Mouse (Mus musculus): ENCODE data around the gene Myo1g. TPM values are rescaled to one million over a fixed set of nuclear protein-coding genes. Genes with fewer than 3 reads are reported as not detected.

The Myo1g gene
- total RNA-seq, 2 experiments from 2014 or later = 3.0 to 3.4 TPM

DNA sequence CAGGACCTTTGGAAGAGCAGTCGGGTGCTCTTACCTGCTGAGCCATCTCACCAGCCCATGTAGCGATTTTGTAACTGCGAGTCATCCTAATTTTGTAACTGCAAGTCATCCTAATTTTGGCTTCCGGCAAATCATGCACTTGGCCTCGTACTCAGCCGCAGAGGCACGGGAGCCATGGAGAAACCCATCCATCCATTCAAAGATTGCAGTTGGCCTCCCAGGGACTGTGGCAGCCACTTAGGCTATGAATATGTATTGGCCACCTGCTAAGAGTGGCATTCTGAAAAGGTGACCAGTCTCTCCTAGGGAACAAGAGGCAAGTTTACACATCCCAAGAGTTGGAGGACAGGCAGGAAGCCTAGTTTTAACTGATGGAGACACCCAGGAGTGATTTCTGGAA is 31.5 kb downstream of the Myo1g start:
- DNase-seq (ENCODE audit: low spot score in 2 of 2) = no peak

DNA sequence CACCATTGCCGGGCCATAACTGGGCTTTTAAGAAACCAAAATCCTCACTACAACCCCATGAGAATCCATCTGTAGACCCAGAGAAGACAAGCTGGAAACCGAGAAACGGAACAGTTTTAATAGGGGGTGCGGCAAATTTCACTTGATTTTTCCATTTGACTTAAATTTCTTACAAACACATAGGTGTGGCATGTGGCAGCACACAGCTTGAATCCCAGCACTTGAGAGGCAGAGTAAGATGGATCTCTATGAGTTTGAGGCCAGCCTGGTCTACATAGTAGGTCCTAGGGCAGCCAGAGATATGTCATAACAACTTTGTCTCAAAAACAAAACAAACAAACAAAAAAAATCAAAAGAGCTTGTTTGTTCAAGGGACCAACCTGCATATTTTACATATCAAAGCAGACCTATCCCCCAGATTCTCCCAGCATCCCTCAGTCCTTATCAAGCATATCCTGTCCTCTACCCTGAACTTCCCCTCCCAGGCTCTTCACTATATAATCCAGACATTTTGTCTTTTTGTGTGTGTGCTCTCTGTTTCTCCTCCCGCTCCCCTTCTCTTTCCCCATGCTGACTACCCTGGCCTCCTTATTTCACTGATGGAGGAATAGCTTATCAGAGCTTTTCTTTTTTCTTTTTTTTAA is 32.6 kb downstream of the Myo1g start:
- no peak for DNase-seq (ENCODE audit: low spot score in 2 of 2)

DNA sequence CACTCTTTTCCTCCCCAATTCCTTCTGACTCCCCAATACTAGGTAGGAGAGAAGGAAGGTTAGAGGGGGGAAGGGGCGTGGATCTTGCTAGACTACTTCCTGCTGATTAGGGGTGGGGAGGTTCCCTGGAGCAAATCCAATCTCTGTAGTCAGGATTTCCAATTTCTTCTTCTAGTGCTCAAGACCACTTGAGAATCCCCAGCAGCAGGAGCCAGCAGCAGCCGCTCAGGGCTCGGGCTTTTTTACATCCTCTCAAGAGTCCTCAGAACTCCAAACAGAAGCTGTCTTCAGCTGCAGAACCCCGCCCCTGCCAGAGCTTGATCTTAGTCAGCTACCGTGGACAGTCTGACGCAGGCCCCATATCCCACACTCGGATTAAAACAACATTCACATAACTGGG is 33.3 kb downstream of the Myo1g start:
- no peak for DNase-seq (ENCODE audit: low spot score in 2 of 2)

DNA sequence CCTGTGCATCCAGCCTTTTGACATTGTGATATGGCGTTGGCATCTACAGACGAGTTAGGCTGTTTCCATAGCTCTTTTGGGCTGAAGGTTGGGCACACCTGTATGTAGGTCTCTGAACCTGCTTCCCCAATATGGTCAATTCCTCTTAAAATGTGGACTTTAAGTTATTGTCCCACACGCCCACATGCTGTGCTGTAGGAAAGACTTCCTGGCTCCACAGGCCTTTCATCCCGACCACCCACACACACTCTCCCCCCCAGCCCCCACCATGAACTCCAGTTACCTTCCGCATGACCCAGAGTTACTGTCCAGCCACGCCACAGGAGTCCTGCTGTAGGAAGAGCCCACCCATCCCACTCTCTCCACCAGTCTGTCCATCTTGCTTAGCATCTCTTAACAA is 33.8 kb downstream of the Myo1g start:
- DNase-seq (ENCODE audit: low spot score in 2 of 2) = no peak

DNA sequence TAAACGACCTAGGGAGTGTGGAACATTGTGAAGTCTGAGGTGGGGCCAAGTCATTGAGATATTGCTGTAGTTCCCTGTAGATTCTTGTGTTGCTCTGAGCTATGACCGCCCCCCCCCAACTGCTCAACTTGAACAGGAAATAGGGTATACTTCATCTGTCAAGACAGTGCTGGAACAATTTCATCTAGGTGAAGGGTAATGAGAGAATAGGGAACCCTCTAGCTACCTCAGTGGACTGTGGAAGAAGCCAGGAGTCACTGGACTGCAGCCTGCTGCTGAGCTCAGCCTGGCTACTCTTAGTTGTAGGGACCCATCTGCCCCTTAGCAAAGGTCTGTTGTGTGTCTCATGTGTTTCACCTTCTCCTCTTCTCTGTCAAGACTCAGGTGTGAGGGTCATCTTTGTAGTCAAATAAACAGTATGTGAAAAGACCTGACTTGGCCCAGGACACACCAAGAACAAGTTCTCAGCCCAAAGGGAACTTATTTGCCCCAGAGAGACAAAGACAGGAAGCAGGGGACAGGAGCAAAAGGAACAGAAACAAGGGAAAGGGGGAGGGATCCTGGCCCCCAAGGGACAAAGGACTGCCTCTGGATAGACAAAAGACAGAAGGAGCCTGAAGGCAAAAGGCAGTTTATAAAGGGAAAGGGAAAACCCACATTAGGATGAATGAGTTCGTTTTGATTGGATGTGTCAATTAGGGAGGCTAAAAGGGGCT is 36.4 kb downstream of the Myo1g start:
- no peak for DNase-seq (ENCODE audit: low spot score in 2 of 2)

DNA sequence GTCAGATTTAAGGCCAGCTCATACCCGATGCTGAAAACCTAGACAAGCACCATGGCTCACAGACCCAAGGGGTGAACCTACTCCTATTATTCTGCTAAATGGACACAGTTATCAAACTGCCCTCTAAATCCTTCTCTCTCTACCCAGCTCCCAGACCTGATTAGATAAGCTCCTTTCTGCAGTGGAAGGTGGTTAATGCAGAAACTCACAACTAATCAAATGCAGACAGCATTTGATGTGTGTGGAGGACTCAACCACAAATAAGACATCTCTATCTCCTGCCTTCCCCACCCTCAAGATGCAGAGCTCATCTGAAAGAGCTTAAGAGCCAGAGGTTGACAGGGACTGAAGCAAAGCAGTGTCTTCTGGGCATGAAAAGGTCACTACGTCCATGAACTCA is 37.7 kb downstream of the Myo1g start:
- DNase-seq (ENCODE audit: low spot score in 2 of 2) = no peak

DNA sequence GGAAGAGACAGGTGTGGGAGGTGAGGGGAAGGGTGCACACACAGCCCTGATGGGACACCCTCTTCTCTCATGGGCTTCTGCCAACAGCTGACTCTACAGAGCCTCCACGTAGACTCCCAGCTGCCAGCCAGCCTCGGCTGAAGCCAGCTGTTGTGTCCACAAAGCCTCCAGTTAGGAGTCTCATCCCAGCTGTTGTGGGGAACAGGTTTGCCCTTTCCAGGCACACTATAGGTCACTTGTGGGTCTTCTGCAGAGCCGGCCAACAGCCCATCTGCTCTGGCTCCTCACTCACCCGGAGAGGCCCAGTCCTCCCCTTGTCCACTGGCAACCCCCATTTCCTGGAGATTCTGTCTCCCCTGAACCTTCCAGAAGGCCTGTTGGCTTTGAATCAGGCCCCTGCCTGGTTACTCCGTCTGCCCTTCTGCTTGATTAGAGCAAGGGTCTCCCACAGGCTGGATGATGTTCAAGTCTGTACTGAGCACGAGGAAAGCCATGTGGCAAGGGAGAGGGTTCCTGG is 39.0 kb downstream of the Myo1g start:
- peak in 1 of 2 experiments; percentile 57 for DNase-seq (ENCODE audit: low spot score in 2 of 2)

DNA sequence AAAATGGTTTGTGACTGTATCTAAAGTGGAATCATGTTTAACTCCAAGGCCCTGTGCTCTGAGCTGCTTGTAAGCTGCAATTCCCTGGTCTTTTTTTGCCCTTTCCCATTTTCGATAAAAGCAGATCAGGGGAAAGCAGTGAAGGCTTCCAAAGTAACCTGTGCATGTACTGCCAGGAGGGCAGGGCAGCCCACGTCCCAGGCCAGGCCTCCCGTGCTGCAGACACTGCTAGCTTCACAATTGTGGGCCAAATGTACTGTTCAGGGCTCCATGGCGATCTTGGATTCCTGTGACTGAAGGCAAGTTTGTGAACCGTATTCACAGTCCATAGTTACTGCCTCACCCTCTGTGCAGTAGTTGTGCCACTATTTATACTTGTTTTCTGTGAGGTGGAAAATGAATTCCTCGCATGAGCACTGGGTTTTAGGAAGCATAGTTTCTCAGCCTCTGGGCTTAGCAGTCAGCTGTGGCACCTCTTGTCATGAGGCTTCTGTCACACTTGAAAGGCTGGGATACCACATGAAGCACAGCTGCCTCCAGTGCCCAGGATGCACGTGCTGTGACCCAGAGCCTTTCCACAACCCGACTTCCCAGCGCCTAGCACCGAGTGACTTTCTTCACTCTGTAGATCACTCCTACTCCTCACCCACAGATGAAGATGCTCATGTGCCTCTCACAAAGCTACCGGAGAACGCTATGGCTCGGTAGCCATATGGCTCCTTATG is 39.9 kb downstream of the Myo1g start:
- DNase-seq (ENCODE audit: low spot score in 2 of 2) = peak in 1 of 2 experiments; percentile 17

DNA sequence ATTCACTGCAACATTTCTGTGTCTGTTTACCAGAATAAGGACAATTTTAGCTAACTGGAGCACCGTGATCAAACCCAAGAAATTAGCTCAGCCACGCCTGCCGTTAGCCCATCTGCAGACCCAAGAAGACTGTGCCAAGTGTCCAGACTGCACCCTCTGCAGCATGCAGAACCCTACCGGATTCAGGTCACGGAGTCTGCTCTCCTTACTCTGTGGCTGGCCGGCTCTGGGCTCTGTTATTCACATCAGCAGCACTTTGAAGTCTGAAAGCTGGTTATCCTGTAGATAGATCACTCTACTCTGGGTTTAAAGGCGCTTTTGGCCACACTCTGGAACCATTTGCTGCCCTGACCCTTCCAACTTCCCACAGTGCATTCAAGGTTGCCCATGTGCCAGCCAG is 40.6 kb downstream of the Myo1g start:
- DNase-seq (ENCODE audit: low spot score in 2 of 2) = no peak

DNA sequence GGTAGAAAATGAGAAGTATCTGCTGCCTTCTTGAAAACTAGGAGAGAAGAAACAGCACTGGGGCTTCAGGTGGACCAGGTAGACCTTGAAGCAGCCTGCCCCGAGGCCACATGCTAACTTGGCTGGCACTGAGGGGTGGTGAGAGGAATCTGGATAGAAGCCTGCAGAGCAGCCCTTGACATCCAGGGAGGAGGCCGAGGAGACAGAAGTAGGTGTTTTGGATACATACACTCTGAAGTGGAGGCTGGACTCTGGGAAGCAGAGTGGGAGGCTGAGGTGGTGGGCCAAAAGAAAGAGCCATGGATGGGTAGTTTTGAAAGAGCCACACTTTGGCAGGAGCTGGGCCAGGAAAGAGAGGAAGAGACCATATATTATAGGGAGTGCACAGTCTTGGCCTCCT is 41.5 kb downstream of the Myo1g start:
- DNase-seq (ENCODE audit: low spot score in 2 of 2) = no peak

DNA sequence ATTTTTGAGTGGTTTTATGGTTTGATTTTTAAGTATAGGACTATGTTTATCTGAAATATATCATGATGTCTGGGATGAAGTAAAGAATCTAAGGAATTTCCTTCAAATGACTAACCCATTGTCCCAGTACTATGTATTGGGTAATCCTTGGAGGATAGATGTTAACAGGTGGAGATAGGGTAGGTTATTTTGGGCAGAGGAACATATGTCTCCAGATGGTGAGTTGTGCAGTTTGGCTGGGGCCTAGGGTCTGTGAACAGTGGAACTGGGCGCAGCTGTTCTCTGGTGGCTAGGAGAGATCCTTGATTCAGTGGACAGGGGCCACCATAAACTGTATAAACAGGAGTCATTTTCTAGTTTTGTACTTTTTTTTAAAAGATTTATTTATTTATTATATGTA is 43.4 kb downstream of the Myo1g start:
- DNase-seq (ENCODE audit: low spot score in 2 of 2) = no peak

DNA sequence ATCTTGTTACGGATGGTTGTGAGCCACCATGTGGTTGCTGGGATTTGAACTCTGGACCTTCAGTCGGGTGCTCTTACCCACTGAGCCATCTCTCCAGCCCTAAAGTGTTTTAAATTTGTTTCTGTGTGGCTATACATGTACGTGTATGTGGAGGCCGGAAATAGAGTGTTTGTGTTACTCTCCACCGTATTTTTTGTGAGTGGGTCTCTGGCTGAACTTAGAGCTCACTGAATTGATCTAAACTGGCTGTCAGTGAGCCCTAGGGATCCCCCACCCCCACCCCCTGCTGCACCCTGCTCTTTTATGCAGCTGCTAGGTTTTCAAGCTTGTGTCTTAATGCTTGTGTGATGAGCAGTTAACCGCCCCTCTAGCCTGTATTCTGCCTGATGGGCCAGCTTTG is 43.9 kb downstream of the Myo1g start:
- DNase-seq (ENCODE audit: low spot score in 2 of 2) = no peak

DNA sequence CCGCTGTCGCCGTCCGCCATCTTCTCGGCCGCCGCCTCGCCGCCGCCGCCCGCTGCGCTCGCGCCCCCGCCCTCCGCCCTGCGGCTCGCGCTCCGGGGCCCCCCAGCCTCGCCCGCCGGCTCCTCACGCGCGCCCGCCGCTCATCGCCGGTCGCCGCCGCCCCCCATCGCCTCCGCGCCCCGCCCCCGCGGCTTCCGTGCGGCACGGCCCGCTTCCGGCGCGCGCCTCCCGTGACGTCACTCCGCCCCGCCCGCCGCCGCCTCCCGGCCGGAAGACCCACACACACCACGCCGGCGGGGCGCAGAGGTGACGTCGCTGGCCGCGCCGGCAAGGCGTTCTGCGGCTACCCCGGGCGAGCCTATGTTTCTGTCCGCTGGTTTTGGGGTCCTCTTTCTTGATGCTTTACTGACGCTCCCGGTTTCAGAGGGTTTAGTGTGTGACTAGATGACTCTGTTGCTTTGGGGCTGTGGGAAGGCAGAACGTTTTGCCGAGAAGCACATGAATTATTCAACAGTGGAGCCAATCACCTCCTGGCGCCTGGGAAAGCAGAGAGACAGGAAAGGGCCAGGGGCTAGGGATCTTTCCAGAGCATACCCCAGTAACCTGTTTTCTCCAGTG is 44.8 kb downstream of the Myo1g start, which contains the start of gene Purb:
Gene Purb, minus strand, starts transcription at position 51 of the 618 bp plus-strand sequence.
- peak; percentile 93 to 94 for DNase-seq (ENCODE audit: low spot score in 2 of 2)

DNA sequence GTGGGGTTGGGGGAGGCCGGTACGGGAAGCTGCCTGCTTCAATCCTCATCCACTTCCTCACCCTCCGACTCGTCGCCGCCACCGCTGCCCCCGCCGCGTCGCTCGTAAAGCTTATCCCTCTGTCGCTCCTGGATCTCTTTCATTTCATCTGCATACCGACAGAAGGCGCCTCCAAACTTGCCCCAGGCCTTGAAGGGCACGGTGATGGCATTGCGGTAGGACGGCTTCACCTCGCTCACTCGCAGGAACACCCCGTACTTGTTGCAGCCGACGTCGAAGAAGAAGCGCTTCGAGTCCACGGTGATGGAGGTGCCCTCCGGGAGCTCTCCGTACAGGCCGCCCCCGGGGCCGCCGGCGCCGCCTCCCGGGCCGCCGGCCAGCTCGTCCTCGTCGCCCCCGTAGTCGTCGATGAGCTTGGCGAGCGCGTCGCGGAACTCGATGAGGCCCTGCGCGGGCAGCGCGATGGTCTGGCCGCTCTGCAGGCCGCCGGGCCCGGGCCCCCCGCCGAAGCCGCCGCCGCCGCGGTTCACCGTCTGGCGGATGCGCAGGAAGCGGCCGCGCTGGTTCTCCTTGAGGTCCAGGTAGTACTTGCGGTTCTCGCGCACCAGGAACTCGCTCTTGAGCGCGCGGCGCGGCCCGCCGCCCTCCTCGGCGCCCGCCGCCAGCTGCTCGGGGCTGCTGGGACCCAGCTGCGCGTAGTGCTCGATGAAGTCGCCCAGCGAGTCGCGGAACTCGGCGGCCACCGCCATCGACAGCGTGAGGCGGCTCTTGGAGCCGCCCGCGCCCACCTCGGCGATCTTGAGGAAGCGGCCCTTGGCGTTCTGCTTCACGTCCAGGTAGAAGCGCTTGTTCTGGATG is 45.7 kb downstream of the Myo1g start:
- DNase-seq (ENCODE audit: low spot score in 2 of 2) = peak; percentile 49 to 73

DNA sequence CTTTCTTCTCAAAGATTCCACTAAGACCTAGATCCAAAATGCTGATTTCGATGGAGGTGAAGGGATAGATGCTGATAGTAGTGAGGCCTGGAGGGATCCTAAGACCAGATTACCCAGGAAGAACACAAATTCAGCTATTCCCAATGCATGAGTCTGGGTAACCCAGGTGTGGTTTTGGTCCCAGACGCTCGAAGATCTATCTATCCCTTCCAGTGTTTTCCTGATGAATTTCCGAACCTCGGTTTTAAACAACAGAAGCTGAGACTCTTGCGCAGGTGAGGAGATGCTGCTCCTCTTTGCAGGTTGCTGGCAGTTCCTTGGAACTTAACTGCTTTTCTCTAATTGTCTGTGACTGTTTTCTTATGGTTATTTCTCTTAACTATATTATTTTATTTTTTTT is 46.4 kb downstream of the Myo1g start:
- no peak for DNase-seq (ENCODE audit: low spot score in 2 of 2)

DNA sequence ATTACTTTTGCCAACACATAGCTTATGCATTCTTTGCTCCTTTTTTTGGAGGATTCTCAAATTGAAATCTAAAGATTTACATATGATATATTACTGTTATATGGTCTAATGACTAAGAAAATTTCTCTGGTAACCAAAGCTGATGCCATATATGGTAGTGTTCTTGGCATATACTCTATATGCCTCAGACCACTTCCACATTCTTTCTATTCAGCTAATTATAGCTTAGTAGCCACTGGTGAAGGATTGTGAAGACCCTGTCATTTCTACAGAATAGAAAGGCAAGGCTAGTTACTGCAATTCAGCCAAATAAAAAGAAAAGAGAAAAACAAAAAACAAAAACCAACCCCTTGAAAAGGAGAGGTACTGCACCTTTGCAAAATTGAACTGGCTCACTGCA is 48.7 kb downstream of the Myo1g start:
- no peak for DNase-seq (ENCODE audit: low spot score in 2 of 2)

DNA sequence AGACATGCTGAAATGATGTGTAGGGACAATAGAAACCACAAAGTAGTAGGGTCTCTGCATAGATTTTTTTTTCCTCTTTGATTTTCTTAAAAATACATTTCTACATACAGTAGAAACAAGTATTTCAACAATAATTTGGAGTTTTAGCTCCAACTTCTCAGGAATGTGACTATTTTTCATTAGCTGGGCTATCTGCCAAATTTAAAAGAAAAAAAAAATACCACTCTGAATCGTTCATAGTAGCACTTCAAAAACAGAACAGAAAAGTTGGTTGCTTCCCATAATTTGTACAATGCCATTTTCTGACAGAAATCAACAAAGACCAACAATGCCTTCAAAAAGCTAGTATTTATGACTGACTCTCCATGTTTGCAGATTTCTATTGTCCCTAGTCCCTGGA is 49.3 kb downstream of the Myo1g start:
- DNase-seq (ENCODE audit: low spot score in 2 of 2) = no peak

DNA sequence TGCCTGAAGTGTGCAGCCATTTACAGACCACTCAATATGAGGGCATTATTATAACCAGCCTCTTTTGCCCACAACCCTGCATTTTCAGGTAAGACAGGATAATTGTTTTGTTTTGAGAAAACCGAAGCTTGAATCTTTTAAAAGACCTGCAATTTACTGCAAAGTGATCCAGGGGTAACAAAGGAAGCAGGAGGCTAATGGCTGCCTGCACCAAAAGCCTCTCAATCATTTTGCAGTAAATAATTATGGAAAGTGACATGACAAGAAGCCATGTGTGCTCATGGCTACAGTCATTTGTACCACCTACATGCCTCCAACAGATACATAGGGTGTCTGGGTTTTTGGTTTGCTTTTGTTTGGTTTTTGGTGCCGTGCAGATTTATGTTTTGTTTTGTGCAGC is 49.7 kb downstream of the Myo1g start:
- DNase-seq (ENCODE audit: low spot score in 2 of 2) = no peak

DNA sequence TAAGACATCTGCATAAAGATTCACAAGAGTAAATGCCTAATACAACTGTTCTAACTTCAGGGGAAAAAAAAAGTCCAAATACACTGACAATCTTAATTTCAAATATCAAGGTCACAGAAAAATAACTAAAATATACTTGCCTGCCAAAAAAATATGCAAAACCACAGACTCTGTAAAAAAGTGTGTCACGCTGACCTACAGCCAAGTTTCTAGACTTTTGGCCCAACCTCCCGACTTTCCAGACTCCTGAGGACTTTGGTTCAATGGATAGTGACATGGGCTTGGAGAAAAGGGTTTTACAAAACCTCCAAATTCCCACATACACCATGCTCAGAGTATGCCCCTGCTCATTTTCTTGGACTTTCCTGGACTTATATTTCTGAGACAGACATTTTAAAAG is 52.2 kb downstream of the Myo1g start:
- DNase-seq (ENCODE audit: low spot score in 2 of 2) = no peak

DNA sequence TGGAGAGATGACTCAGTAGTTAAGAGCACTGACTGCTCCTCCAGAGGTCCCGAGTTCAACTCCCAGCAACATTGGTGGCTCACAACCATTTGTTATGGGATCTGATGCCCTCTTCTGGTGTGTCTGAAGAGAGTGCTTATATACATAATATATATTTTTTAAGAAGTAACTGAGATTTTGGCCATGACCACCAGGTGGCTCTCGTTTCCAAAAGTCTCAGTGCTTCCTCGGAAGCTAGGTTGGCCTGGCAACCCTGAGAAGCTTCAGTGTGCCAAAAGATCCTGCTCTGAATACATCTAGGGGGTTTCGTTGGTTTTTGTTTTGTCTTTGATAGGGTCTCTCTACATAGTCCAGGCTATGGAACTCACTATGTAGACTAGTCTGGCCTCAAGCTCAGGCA is 55.6 kb downstream of the Myo1g start:
- DNase-seq (ENCODE audit: low spot score in 2 of 2) = peak in 1 of 2 experiments; percentile 59

Measured in gastrocnemius, postnatal 4 days (tissue).